Mouse (Mus musculus) CD8-positive naive resting alpha-beta T cell, adult 2 months (primary cell): Measurements from ENCODE around the gene Muc1.
A peak's percentile ranks its signal among the peaks of the same experiment; 100 is the strongest.

Source experiments
- DNase-seq, 2 experiments: peaks; one replicate each; pipeline ENCODE4 v3.0.0; 2022; ENCODE audit warnings: low read depth in 2 of 2, low spot score in 2 of 2

Gene Muc1

DNA sequence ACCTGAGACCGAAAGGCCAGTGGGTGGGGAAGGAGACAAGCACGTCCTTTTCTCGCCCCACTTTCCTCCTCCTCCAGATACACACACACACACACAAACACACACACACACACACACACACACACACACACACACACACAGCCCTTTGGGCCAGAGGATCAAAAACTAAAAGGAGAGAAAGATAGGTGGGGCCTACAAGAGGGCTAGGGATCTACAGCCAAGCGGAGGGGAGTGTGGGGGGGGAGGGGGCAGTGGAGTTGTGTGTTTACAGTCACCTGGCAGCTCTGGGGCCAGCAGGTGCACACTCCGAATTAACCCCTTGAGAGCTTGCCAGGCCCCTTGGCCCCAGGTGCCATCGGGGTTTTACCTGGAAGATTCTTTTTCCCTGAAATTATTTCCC lies 3.8 kb downstream of the Muc1 start:
- DNase-seq: no peak

DNA sequence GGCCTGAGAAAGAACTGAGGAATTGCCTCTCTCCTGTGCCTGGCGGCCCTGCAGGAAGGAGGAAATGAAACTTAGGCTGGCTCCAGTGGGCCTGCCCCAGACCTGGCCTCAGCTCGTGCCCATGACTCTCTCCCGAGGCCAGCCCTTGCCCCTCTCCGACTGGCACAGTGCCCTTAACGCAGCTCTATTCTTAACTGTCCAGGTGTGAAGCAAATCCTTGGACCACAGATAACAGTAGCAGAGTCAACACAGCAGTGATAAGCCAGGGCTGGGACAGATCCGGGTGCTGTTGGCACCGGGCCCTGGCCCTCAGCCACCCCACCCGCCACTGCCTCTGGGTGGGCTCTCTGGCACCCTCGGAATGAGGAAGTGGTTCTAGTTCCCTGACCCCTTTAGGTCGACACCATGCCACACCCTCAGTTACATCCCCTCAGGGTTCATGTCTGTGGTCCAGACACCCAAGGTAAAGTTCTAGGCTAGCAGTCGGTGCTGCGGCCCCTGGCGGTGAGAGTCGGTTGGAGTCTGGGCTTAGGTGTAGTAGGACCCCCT lies 4.8 kb downstream of the Muc1 start:
- no peak for DNase-seq

- DNase-seq: no peak
These were observed 7.7 kb downstream of the Muc1 start for GRCm38 (mm10) chr3:89236516-89236915.

DNA sequence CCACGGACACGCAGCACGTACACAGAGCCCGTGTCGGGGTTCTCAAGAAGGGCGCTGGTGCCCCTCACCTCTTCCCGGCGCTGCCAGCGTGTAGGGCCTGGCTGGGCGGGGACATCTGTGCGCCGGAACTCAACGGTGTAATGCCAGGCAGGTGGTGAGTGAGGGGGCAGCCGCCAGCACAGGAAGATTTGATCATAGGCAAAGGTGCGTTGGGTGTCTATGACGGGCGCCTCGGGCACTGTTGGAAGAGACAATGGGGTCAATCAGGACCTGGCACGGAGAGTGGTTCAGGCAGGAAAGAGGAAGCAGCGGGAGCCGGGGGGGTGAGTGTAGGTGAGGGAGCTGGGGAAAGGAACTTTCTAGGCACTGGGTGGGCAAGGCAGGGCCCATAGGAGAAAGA lies 8.8 kb downstream of the Muc1 start:
- no peak for DNase-seq

DNA sequence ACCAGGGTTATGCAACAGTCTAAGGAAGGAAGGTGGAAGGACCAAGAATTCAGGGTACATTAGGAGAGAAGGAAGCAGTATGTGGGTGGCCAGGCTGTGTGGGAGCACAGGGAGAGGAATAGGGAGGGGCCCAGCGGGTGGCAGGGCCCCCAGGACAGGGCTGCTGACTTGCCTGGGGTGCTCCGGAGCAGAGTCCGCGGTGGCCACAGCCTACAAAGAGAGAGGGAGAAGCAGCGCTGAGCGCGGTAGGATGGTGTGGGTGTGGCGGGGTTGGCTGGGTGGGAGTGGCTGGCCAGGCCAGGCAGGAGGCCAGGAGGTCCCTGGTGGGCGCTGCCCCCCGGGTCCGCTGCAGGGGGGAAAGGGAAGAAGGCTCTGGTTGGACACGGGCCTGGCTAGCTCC lies 9.6 kb downstream of the Muc1 start:
- no peak for DNase-seq

DNA sequence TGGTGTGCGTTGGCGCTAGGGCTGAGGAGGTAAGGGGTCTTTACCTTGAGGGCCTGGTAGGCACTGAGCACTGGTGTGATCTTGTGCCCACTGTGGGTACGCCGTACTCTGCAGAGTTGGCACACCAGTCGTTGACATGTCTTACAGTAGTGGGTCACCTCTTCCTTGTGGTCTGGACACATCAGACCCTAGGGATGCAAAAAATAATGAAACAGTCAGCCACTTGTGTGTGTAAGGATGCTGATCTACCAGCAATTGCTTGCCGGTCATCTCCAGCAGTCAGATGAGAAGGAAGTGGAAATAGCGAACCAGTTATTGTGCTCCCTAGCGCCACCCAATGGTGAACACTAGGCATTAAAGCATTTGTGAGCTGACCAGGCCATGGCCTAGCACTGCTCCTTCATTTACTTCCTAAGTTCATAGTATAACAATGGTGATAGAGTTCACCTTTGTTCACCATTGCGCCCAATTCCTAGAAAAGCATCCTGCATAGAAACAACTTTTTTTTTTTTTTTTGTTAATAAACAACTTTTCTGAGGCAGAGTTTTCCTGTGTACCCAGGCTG lies 13.6 kb downstream of the Muc1 start:
- DNase-seq: peak in 1 of 2 experiments; percentile 28

GRCm38 (mm10) chr3:89243609-89244008 lies 14.8 kb downstream of the Muc1 start:
- peak; percentile 58 to 77 for DNase-seq

DNA sequence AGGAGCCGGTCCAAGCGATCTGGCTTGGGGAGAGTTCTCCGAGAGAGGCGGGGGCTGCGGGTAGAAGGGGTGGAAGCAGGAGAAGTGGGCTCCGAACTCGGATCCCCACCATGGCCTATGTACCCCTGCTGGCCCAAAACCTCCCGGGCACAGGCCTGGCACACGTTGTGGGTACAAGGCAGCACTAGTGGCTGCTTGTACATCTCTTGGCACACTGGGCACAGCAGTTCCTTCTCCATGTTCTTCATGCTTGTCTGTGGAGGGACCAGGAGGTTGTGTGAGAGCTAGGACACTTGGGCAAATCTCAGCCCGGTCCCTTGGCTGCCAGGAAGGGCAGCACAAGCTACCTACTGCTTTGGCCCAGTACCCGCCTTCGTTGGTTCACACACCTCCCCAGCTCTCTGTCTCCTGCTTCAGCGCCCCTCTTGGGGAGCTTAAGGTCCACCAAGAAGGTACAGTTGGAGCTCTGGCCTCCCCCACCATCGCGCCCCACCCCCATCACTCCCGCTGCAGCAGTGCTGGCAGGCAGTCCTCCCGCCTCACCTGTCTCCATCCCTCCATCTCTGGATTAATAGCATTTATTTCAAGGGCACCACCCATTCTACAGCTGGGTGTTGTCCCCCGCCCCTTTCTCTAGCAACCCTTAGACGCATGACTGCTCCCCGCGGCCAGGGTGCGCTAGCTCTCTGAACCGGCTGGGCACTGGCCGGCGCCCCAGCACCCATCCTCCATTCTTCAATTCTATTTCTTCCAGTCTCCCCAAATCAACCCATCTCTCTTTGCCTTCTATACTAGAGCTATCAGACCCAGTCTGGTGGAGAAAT lies 15.5 kb downstream of the Muc1 start:
- peak in 1 of 2 experiments; percentile 23 for DNase-seq

GRCm38 (mm10) chr3:89244982-89245687 lies 16.3 kb downstream of the Muc1 start:
- DNase-seq: no peak

DNA sequence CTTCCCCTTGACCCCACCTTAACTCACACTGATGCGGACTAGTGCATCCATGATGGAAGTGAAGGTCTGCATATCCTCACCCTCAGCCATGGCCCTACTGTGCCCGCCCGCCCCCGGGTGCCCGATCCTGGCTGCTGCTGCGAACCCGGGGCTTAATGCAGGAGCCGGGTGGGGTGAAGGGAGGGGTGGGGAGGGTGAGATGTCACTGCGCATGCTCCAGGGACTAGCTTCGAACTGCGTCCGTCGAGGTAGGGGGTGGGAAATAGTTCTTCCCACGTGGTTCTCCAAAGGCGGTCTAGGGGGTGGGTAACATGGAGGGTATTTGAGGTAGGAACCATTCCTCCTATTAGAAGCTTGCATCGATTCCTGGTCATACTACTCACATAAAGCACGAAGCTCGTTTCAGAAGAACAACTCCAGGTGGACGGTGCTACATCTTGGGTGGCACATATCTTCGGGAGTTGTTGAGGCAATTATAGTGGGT lies 16.9 kb downstream of the Muc1 start, which contains the start of gene Krtcap2:
Gene Krtcap2, plus strand, starts transcription at position 279 of the 484 bp plus-strand sequence.
- no peak for DNase-seq

GRCm38 (mm10) chr3:89246261-89247100 lies 17.6 kb downstream of the Muc1 start, which contains the start of gene Trim46:
Trim46 (minus strand) TSS chr3:89246309.
- peak; percentile 77 to 80 for DNase-seq

DNA sequence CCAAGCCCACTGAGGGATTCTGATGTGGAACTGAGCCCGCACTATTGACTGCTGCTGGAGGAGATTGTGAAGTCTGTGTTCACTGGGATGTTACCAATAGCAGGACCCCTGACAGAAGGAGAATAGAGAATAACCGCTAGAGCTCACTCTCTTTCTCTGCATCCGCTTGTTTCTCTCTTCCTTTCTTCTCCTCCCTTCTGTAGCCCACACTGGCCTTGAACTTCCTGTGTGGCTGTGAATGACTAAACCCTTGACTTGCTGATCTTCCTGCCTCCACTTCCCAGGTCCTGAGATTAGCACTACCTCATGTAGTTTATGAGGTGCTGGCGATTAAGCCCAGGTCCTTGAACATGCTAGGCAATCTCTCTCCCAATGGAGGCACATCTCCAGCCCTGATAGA lies 18.6 kb downstream of the Muc1 start:
- DNase-seq: no peak

DNA sequence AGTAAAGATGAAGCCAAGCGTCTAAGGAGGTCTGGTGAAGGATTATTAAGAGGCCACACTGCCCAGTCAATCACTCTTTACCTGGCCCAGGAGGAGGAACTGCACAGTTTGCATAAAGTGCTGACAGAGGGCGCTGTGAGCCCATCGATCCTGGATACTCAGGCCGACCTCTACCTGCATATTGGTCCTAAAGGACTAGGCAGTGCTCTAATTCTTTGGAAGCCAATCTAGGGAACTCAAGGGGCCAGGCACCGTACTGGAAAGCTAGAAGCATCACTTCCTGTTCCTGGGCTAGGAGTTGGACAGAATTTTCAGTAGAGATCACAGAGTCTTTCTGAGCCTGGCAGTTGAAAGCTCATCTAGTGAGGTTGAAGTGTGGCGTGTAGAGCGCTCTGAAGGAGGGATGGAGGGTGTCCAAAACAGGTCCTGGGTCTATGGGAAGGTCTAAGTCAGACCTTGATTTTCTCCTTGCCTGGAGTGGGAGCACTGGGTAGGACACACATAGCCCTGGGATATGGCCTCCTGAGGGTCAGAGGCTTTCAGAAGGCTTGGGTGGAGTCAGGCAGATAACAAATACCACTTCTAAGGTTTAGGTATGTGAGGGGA lies 21.7 kb downstream of the Muc1 start:
- peak; percentile 54 to 60 for DNase-seq

DNA sequence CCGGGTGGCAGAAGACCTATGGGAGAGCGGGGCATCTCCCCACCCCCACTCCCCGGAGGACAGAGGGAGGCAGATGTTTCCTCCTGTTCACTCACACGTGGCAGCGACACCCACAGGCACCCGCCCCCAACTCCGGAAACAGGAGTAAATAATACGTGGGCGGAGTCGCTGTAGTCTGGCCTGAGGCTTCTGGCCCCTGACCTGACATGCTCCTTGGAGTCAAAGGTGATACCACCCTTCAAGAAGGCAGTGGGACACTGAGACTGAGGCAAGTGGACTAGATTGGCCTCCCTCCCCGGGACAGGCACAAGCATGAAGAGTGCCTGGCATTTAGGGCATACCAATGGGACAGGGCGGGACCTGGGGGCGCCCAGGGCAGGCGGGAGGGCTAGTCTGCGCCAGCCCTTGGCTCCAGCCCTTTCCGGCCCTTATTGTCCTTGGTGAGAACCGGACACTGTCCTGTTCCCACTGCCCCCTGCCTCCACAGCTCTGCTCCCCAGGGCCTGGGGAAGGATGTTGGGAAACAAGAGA lies 22.6 kb downstream of the Muc1 start:
- peak in 1 of 2 experiments; percentile 33 for DNase-seq

GRCm38 (mm10) chr3:89254994-89255393 lies 26.1 kb downstream of the Muc1 start:
- no peak for DNase-seq

- no peak for DNase-seq
These were observed 27.3 kb downstream of the Muc1 start for GRCm38 (mm10) chr3:89256177-89256576.

DNA sequence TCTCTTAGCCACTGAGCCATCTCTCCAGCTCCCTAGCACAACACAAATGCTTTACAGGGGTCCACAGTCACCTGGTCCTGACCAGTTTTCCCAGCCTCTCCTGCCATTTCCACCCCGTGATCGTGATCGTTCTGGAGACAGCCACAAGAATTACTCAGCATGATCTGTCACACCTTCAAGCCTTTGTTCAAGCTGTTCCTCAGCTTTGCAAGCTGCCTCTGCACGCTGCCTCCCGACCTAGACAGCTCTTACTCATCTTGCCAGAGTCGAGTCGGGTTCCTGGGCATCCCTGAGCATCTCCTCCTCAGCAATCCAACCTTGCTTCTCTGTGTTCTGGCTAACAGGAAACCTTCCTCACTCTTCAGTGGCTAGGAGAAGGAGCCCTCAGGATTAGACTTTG lies 30.2 kb downstream of the Muc1 start, which contains the start of gene Dpm3:
Gene Dpm3, plus strand, starts transcription at position 283 of the 400 bp plus-strand sequence.
- no peak for DNase-seq

GRCm38 (mm10) chr3:89260211-89260610 lies 31.4 kb downstream of the Muc1 start:
- DNase-seq: no peak

DNA sequence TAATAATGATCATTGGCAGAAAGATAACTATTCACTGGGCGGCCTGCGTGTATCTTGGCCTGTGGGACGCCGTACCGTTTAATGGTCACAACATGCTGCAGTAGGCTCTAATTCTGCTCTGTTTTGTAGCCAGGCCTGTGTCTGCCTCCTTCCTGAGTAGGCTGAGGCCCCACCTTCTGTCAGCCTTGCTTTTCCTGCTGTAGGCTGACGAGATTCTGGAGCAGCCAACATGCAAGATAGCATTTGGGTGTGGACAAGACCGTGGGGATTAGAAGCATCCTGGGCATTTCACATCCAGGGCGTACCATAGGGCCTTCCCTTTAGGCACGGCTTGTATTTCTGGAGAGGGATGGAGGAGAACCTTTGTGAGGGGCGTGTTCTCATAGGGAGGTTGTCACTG lies 33.6 kb downstream of the Muc1 start:
- no peak for DNase-seq

GRCm38 (mm10) chr3:89266439-89266893 lies 37.6 kb downstream of the Muc1 start:
- peak; percentile 61 to 66 for DNase-seq
